Mouse (Mus musculus): ENCODE results near the gene Plxna2.

Plxna2 gene
- long read RNA-seq, experiment 1, partial matches to known transcripts: 1 of 2 reads
- long read RNA-seq, experiment 1, other reads (novel, unspliced or antisense): 1 of 2 reads
- long read RNA-seq, experiment 2, partial matches to known transcripts: 0 of 2 reads
- long read RNA-seq, experiment 2, other reads (novel, unspliced or antisense): 2 of 2 reads

- intact Hi-C loops (cut with DNase I): loop anchor here (2.0 to 5.0 kb wide), 2 partner anchors 105 to 194 kb away; no protein-coding TSS in a partner anchor
Measured at GRCm38 (mm10) chr1:194617918-194618317, at the start of gene Plxna2. Plxna2 (plus strand) TSS chr1:194618218.

- intact Hi-C loops (cut with DNase I): no loop called here
Measured at GRCm38 (mm10) chr1:194573870-194574269, 44.1 kb upstream of the Plxna2 start.

- intact Hi-C loops (cut with DNase I): no loop called here
Measured at GRCm38 (mm10) chr1:194578270-194578669, 39.7 kb upstream of the Plxna2 start.

- intact Hi-C loops (cut with DNase I): no loop called here
Measured at GRCm38 (mm10) chr1:194580539-194580938, 37.5 kb upstream of the Plxna2 start.

- intact Hi-C loops (cut with DNase I): no loop called here
Measured at GRCm38 (mm10) chr1:194586670-194587069, 31.3 kb upstream of the Plxna2 start.

GRCm38 (mm10) chr1:194587532-194587931 is 30.5 kb upstream of the Plxna2 start:
- intact Hi-C loops (cut with DNase I): no loop called here

- intact Hi-C loops (cut with DNase I): no loop called here
Measured at GRCm38 (mm10) chr1:194587956-194588668, 29.9 kb upstream of the Plxna2 start.

- intact Hi-C loops (cut with DNase I): no loop called here
Measured at GRCm38 (mm10) chr1:194588711-194589451, 29.1 kb upstream of the Plxna2 start.

GRCm38 (mm10) chr1:194593155-194593554 is 24.9 kb upstream of the Plxna2 start:
- intact Hi-C loops (cut with DNase I): no loop called here

- intact Hi-C loops (cut with DNase I): no loop called here
Measured at GRCm38 (mm10) chr1:194607406-194608261, 10.4 kb upstream of the Plxna2 start.

- intact Hi-C loops (cut with DNase I): no loop called here
Measured at GRCm38 (mm10) chr1:194610516-194610915, 7.5 kb upstream of the Plxna2 start.

GRCm38 (mm10) chr1:194612628-194613027 is 5.4 kb upstream of the Plxna2 start:
- intact Hi-C loops (cut with DNase I): no loop called here

- intact Hi-C loops (cut with DNase I): no loop called here
Measured at GRCm38 (mm10) chr1:194613271-194613834, 4.7 kb upstream of the Plxna2 start.

GRCm38 (mm10) chr1:194613923-194614830 is 3.8 kb upstream of the Plxna2 start:
- intact Hi-C loops (cut with DNase I): no loop called here

- intact Hi-C loops (cut with DNase I): loop anchor here (5.0 kb wide), 1 partner anchor 196 kb away; no protein-coding TSS in a partner anchor
Measured at GRCm38 (mm10) chr1:194616136-194616535, 1.9 kb upstream of the Plxna2 start.

- intact Hi-C loops (cut with DNase I): loop anchor here (2.0 to 5.0 kb wide), 2 partner anchors 104 to 193 kb away; no protein-coding TSS in a partner anchor
Measured at GRCm38 (mm10) chr1:194618841-194619311, 858 bp downstream of the Plxna2 start.

GRCm38 (mm10) chr1:194619353-194620244 is 1.6 kb downstream of the Plxna2 start:
- intact Hi-C loops (cut with DNase I): loop anchor here (2.0 to 5.0 kb wide), 3 partner anchors 103 to 922 kb away; no protein-coding TSS in a partner anchor
